Mouse (Mus musculus) urinary bladder, postnatal 36 days (tissue): Measurements from ENCODE around the gene Abca1.

Experiments used
- DNase-seq, 2 experiments: peaks; one replicate each; pipeline ENCODE4 v3.0.0; 2022; ENCODE audit warnings: low spot score in 2 of 2, mixed read lengths in 1 of 2

Abca1 gene

DNA sequence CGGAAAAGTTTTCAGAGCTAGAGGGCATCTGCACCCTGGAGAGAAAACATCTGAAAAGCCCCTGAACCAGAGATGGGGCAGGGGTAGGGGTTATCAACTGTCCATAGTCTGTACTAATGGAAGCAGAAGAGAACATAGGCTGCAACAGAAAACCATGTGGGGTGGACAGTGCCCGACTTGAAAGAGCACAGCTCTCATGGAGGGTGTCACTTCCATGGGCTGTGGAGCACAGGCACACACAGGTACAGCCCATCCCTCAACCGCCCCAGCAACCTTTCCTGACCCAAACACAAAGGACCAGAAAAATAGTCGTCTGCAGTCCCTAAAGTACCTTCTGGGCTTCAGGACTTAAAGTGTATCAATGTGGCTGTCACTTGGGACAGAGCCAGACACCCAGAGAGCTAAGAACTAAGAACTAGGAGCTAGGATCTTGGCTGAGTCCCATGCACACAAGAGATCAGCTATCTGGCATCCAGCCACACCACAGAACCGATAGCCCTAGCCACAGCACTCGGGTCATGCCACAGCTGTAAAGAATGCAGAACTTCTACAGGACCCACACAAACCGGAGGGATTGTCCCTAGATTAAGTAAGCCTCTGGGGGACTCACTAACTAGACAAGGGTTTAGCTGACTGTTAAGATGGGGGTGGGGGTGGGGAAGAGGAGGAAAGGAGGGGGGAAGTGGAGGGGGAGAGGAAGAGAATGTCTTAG lies 38.0 kb downstream of the Abca1 start:
- DNase-seq = no peak

DNA sequence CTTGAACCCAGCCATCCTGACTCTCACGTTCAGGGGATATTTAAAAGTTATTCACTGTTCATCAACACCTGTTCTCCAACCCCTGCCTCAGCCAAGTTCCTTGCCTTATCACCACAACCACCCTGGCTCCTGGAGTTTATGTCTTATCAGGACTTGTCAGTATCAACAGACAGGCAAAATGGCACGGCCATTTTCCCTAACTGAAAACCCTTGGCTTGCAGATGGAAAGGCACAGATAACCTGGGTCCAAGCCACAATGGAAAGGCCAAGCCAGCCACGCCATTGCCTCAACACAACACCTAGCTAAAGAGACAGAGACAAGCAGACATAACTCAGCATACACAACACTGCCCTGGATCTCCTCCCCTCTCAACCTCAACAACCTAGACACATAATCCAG lies 38.6 kb downstream of the Abca1 start:
- DNase-seq = no peak

DNA sequence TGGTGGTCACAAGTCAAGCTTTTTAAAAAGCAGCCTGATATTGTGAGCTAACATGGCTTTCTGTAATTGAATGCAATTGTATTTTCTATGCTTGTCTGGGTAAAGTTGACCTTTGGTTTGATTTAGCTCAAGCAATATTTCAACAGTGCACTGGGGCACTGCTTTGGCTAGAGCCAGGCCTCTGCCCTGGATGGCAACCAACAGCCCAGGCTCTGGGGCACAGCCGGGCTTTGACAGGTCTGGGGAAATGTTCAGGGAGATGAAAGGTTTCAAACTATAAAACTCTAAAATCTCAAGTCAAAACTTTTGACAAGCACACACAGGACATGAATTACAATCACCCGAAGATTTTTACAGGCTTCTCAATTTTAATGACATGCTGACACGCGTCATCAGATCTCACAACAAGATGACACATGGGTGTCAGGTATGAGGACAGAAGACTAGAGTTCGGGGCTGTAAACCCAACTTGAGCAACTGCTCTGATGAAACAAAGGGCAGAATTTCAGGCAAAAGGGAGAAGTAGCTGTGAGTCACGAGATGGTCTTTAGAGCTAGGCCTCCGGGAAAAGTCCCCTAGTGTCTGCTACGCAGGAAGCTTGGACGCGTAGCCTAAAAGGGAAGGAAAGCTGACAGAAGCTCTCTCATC lies 39.5 kb downstream of the Abca1 start:
- DNase-seq = no peak

DNA sequence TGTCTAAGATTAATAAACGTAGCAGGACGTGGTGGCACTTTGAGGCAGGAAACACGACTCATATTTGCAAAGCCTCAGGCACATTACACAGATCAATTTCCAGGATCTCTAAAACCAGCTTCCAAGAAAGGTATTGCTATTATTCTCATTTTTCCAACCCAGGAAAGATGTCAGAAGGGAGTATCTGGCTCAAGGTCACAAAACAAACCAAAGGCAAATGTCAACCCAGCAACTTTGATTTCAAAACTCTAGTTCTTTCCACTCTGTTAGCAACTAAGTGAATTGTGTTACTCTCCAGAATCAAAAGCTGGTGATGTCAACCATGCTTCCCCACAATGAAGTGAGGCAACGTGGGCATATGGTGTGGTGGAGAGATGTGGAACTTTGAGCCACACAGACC lies 41.1 kb downstream of the Abca1 start:
- DNase-seq = no peak

DNA sequence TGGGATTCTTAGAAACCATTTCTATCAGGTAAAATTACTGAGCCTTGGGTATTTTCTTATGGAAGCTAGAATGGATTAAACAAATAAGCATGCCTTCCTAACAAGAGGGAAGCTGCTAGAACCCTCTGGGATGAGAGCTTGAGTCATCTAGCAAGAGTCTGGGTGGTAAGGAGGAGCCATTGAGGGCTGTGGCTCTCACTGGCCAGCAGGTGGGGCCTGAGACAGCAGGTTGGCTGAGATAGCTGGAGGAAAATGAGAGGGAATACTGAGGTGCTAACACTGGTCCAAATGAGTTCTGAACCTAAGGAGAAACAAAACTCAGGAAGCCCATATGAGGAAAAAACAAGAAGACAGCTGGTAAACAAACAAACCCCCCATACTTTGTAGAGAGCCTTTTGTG lies 42.1 kb downstream of the Abca1 start:
- DNase-seq = no peak

DNA sequence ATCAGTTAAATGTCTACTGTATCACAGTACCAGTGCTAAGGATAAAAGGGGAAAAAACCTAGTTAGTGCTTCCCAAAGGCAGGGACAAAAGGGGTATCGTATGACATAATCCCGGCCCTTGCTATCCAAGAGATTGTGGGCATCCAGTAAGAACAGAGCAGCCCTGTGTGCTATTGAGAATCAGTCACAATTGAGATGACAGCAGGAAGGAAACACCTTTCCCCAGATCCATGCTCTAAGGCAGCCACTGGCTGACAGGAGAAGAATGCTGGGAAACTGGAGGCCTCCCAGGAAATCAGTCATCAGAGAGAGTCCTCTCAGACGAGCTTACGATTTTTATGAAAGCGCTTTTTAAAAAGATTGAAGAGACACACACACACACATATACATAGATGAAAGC lies 42.6 kb downstream of the Abca1 start:
- DNase-seq = no peak

DNA sequence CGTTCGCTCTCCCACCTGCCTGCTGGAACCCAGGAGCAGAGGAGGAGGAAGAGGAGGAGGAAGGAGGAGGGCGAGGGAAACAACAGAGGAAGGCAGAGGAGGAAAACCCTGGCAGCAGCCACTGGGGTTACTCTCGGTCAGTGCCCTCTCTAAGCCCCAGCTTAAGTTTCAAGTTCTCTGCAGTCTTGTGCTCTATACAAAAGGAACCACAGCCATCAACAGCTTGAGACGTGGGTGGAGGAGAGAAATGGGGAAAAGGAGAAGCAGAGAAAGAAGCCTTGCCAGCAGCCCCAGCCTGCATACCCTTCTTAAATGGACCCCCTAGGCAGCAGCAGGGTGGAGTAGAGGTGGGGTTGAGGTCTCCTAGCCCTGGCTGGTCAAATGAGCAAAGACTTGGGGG lies 43.8 kb downstream of the Abca1 start:
- DNase-seq = peak in 1 of 2 experiments; percentile 48

DNA sequence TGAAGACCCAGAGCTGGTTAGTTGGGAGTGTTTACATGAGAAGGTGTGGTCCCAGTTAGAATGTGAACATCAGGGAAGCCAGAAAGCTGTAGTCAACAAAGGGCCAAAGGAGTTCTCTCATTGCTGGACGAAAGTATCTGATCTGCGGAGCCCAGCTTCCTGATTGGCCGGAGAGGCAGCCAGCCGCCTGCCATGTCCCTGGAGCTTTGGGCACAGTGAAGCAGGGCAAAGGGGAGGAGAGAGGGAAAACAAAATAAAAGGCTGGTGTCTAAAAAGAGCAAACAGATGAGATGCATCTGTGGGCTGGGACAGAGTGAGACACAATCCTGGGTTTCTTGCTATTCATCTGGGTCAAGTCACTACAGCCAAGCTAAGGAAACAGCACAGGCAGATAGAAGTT lies 44.3 kb downstream of the Abca1 start:
- peak; percentile 51 to 66 for DNase-seq

DNA sequence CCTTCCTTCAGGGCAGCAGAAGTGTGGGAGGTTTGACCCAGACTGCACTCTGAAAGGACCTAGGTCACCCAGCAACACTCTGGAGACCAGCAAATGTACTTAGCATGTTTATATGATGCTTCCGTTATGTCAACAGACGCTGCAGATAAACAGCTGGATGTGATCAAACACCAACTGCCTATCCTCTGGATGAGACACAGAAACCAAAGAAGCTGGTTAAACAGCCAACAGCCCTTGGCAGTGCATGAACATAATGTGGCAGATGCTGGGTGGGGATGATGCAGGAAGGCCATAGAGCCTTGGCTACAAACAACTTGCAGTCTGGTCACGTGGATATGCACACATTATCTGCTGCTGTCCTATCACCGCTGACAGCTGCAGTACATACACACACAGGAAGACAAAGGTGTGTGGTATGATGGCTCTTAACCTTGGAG lies 47.8 kb downstream of the Abca1 start:
- DNase-seq = no peak

DNA sequence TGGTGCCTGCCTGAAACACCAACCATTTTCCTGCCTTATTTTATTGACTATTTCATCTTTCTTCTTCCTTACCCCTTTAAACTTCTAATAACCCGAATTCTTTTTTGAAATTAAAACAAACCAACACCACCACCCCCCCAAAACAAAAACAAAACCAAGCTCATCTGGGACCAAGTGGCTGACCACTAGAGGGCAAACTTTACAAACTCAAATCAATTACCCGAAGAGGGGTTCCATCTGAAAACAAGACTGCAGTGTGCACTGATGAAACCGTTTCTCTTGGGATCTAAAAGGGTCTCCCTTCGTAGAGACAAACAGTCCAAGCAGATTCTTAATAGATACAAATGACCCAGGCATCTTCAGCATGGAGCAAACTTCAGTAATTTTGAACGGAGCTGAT lies 49.3 kb downstream of the Abca1 start:
- no peak for DNase-seq

DNA sequence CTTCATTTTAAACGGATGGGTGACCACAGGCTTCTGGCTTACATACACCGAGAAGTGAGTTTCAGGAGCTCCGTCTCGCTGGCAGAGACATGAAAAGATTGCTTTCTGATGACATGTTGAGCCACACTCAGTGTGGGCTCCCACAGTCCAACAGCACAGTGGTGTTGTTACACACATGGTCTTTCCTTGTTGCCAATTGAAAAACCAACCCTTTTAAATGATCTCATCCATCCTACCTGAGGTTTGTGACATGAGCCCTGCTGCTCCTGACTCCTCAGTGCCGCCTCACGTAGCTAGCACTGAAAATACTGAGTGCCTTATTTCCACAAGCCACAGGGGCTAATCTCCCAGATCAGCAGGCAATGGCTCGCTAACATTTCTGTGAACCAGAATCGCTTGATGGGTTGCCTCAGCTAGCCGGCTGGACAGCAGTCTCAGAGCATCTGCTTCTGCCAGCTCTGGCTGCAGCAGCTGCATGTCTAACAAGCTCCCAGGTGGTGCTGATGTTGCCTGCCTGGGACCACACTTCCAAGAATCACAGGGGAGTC lies 50.2 kb downstream of the Abca1 start:
- no peak for DNase-seq

DNA sequence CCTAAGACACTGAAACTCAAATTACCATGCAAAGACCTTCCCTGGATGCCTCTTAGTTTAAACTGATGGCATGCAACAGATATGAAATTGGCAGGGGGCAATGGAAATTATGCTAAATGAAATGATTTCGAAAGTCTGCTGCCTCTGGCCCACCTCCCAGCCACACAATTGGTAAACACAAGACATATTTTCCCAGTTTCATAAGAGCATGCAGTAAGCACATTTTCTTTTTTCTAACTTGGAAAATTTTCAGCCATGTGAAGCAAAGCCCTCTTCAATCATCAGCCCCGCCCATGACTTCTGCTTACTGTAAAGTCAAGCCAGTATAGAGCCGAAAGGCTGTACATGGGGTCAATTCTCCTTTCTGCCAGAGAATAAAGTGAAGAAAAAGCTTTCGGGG lies 51.5 kb downstream of the Abca1 start:
- DNase-seq = peak in 1 of 2 experiments; percentile 65

DNA sequence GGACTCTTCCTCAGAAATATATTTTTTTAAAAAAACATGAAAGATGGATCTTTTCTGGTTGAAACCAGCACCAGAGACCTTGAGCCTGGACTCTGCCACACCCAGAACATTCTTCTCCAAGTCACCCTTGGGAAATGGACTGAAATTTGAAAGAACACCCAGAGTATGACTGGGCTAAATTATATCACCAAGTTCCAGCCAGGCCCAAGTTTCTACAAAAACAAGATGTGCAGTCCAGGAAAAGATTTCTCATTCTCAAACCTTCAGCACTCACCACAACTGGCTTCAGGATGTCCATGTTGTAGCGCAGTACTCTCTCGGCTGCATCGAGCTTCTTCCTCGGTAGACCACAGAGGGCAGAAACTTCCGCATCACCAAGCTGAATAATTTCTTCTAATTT lies 53.0 kb downstream of the Abca1 start:
- no peak for DNase-seq

DNA sequence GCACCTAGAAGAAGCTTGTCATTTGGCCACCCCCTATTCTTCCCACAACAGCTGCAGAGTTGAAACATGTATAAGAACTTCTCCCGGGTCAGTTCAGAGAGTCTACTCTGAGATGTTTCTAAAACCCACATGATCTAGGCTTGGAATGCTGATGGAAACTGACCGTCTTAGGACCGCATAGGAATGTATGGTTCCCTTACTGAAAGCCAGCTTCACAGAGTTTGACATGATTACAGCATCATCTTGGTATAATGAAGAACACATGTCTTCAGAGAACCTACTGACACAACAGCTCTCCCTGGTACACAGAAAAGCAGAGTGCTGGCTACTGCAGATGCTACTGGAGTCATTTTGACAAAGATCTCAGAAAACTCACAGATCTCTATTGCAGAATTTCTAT lies 53.6 kb downstream of the Abca1 start:
- no peak for DNase-seq

DNA sequence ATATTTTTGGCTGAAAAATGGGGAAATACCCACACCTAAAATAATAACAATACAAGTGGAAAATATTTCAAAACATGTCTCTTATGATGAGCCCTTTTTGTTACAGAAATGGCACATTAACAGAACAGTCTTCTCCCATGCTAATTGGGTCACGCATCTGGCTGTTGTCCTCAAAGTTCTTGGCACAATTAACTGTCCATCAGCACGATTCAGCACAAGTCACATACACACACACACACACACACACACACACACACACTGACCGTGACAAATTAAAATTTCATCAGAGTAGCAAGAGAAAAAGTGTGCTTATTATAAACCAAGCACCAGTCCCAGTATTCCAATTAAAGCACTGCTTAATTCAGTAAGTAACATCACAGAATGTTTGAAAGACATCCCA lies 55.1 kb downstream of the Abca1 start:
- no peak for DNase-seq

DNA sequence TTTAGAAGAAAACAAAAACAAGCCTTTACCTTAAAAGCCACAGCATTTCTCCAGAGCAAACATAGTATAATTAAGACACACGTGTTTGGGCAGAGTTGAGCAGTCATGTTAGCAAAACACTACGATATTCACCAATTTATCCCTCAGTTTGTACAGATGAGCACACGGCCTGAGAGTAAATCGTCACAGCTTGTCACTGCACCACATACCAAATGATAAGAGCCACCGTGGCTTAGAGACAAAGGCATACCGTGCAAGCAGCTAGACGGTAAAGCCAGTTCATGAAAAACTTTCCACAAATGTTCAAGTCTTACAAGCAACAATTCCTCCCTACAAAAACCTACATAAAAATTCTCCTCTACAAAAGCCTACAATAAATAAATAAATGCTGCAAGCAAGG lies 57.2 kb downstream of the Abca1 start:
- DNase-seq = no peak

DNA sequence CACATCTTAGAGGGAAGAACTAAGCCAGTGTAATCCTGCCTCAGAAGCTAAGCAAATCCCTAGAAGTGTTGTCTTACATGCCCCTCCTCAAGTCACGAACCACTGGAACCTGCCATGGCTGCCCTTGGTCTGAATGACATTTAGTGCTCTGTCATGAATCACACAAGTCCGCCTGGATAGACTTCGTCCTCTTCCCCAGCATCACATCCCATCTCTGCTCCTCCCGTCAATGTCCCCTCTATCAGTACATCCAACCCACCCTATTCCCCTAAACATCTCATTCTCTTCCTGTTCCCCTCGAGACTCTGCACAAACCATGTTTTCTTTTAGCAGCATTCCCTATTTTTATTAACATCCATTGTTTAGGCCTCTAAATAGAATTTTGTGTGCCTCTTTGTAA lies 58.4 kb downstream of the Abca1 start:
- DNase-seq = no peak

DNA sequence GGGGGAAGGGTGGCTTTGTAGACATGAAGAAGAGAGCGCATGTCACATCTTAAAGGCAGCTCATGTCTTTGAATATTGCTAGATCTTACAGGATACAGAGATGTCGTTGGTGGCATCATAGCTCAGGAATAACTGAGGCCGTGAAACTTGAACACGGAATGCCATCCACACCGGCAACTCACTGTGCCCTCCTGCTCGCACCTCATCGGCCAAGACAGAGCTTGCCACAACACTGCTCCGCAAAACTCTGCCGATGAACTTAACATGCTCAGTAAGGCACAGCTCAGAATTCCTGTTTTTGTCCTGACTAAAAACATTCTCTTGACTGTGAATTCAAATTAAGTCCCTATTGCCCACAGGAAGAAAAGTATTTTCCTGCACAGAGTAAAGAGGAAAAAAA lies 59.2 kb downstream of the Abca1 start:
- no peak for DNase-seq

DNA sequence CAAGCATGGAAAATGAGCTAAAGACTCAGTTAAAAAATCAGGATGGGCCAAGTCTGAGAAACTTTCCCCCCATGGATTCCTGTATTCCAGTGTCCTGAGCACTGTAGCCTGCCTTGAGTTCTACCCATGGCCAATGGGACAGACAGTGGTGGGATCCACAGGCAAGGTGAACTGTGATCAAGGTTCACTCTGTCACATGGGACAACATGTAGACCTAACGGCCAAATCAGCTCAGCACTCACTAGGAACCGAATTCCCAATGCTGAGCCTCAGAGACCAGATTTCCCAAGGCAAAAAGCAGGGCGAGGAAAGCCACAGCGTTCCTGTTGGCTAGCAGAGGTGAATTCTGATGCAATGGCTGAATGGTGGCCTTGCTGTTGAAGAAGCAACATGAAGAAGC lies 64.8 kb downstream of the Abca1 start:
- no peak for DNase-seq

DNA sequence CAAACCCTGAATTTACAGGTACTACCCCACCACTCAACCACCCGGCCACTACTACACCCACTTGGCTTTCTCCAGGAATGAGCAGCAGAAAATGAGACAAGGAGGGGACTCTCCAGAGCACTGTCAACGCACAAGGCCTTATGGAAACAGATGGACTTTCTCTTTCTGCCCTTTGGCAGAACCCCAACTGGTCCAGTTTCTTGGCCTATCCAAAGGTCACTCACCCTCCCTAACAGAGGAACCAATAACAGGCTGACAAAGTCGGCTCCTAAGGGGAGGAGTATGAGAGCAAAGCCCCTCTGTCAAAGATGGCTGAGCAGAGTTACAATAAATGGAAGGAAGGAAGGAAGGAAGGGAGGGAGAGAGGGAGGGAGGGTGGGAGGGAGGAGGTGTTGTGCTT lies 65.4 kb downstream of the Abca1 start:
- no peak for DNase-seq

DNA sequence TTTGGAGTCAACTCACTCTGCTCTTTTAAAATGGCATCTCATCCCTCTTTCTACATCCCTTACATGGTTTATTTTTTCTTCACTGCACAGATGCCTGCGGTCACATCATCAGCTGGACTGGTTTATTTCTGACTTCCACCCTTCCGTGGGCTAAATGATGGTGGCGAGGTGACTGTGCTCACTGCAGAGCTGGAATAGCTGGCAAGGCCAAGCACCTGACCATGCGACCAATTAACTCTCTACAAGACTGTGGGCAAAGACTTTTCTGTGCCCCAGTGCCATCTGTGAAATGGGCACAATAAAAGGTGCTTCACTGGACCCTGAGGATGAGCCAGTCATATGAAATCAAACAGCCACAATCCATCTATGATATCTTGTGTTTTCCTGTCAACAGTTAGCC lies 66.1 kb downstream of the Abca1 start:
- DNase-seq = no peak

DNA sequence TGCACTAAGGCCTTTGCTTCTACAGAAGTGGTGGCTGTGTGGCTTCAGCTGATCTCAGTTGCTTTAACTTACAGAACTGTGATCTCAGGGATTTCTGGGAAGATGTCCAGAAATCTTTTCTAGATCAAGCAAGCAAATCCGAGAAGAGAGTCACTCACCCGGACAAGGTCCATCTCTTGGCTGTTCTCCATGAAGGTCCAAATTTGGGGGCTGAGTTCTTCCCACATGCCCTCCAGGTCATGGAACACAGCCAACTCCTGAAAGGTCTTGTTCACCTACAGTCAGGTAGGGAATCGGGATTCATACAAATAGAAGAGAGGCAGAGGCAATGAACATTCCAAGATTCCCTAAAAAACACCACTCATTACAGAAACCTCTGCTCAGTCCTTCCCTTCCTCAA lies 70.1 kb downstream of the Abca1 start:
- DNase-seq = no peak

DNA sequence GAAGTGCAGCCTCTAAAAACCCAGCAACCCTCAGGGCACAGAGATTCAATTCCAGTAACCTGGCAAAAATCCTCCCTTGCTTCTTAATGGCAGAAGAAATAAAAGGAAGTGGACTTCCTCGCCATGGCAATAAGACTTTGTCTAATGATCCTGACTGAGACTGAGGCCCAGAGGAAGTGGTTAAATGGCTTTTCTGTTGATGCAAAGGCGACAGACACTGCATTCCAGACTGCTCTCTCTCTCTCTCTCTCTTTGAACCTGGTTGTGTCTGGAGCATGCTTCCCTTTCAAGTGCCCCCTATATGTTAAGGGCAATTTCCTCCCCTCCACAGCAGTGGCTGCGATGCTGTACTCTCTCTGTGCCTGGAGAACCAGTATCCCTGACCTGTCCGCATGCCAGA lies 70.7 kb downstream of the Abca1 start:
- no peak for DNase-seq

DNA sequence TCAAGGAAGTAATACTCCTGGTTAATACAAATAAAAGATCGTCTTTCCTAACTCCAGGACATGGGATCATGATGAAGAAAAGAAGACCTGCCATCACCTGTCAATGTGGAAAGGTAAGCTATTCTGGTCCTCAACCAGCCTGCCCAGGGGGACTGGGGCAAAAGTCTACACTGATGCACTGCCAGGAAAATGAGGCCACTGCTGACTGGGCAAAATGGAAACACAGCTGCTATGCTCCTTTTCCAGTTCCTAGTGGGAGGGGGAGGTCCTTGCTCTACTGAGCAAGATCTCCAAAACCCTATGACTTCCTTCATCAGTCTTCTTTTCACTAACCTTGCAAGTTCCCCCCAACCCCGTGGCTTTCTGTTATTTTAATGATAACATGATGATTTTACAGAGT lies 73.1 kb downstream of the Abca1 start:
- no peak for DNase-seq
